Mouse (Mus musculus): ENCODE measurements around the gene BC107364. TPM values are rescaled to one million over a fixed set of nuclear protein-coding genes. Genes with fewer than 3 reads are reported as not detected.
A peak's percentile ranks its signal among the peaks of the same experiment; 100 is the strongest.
"Not testable (repeated sequence)": the region's sequence is repeated elsewhere in the genome, so short reads cannot be mapped to it uniquely, and the experiment has no call there.

The BC107364 gene
- total RNA-seq (2015; ENCODE audit: low replicate concordance) (not detected in 2 replicates), total RNA-seq (2017; ENCODE audit: low replicate concordance) (not detected in 2 replicates)

- peak; percentile 45; the same call in 1 of the 2 replicates for ATAC-seq (replicated peaks; ENCODE audit: low FRiP score, poor library complexity, severe bottlenecking)
These were observed at the start of gene BC107364 for GRCm38 (mm10) chr3:96452262-96452661. Gene BC107364, minus strand, starts transcription at chr3:96452306.

GRCm38 (mm10) chr3:96501391-96502115 is 49.4 kb upstream of the BC107364 start:
- 0 out of 2 replicates have a peak, but pooled peaks have one; percentile 31 for ATAC-seq (replicated peaks; ENCODE audit: low FRiP score, poor library complexity, severe bottlenecking)

DNA sequence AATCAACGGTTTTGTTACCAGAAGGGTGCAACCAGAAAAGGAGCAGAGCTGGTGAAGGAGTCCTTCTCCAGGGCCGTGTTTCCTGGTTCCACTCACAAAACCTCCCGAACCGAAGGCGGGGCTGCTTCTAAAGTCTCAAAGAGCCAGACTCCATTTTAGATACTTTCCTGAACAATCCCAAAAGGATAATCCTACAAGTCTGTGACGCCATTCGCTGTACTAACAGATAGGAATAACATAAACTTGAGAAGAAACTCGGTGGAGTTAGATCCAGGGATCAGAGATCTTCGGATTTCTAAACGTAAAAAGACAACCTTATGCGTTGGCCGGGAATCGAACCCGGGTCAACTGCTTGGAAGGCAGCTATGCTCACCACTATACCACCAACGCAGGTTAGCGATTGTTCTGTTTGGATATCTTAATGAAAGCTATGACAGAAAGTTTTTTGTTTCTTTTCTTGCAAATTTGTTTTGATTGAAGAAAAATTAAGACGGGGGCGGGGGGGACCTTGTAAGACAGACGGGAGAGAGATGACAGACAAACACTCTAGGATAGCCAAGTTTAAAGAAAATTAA is 48.7 kb upstream of the BC107364 start:
- ATAC-seq (replicated peaks; ENCODE audit: low FRiP score, poor library complexity, severe bottlenecking) = peak; percentile 11; the same call in 1 of the 2 replicates

- peak; percentile 40 for ATAC-seq (replicated peaks; ENCODE audit: low FRiP score, poor library complexity, severe bottlenecking)
These were observed 48.1 kb upstream of the BC107364 start for GRCm38 (mm10) chr3:96500289-96500621.

DNA sequence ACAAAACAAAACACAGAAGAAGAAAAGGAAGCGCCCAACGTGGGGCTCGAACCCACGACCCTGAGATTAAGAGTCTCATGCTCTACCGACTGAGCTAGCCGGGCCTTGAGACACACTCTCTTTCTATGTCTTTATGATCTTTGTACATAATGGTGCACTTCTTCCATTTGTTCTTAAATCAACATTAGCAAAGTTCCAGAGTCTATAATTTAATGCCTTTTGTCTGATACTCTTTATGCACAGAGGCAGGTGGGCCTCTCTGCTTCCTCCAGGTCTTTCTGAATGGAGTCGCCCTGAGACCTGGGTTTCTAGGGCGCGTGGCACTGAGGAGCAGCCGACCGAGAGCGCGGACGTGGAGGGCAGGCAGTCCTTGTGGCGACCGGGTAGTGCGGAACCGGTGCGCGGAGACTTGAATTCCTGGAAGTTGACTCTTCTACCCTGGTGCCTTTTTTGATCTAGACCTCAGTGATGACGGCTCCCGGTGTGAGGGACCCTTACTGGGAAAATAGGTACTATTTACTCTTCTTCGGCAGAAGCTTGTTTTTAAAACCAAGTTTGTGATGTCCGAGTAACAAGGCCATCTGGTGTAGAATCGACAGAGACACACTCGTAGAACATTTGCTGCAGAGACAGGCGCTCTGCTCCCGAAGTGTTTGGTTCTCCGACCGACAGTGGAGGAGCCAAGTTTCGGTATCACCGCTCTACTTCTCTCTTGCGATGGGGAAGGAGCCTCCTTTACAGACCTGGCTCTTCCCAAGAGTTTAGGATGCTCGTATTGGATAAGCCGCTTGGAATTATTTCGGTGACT is 47.6 kb upstream of the BC107364 start:
- ATAC-seq (replicated peaks; ENCODE audit: low FRiP score, poor library complexity, severe bottlenecking) = peak; percentile 62

- ATAC-seq (replicated peaks; ENCODE audit: low FRiP score, poor library complexity, severe bottlenecking) = no peak
These were observed 46.6 kb upstream of the BC107364 start for GRCm38 (mm10) chr3:96498476-96499245.

DNA sequence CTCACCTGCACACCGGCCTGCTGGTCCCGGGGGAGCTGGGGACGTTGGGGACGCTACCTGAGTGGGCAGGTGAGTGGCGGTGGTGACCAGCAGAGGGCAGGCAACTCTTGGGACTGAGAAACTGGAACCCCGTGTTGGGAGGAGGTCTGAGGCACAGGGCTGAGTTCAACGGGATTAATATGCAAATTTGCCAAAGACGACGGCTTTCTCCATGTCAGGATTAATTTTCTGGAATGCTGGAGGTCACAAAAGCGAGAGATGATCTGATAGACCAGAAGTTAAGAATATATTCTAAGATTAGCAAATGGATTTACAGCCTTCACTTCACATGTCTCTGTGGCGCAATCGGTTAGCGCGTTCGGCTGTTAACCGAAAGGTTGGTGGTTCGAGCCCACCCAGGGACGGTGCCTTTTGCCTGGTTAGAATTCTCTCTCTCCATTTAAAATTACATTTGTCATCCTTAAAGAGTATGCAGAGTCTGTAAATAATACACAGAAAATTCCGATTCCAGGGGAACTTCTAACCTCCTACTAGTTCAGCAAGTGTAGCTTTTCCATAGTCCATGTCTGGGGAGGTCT is 45.4 kb upstream of the BC107364 start:
- ATAC-seq (replicated peaks; ENCODE audit: low FRiP score, poor library complexity, severe bottlenecking) = peak; percentile 61

DNA sequence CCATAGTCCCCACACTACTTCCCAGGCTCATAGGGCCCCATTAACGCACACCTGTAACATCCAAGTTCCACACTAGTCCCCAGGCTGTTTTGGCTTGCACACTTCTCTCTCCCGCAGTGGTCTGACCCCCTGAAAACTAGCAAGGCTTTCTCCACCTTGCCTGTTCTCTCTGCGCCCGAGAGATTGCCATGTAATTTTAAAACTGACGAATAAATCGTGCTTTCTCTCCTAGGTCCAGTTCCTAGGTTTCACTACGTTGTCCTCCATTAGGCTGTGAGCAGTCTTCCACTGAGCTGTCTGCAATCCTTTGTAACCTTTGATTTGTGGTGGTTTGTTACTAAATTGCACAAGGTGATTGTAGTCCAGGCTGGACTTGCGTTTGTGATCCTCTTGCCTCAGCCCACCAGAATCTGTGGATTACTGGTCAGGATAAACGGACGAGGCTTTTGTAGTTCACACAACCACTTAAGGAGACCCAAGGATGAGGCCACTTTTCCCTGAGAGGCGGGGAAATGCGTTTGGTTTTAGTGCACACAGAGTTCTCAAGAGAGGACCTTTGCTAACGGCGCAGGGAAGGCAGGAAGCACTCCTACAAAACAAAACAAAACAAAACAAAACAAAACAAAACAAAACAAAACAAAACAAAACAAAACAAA is 44.6 kb upstream of the BC107364 start:
- not testable (repeated sequence) for ATAC-seq (replicated peaks; ENCODE audit: low FRiP score, poor library complexity, severe bottlenecking)

DNA sequence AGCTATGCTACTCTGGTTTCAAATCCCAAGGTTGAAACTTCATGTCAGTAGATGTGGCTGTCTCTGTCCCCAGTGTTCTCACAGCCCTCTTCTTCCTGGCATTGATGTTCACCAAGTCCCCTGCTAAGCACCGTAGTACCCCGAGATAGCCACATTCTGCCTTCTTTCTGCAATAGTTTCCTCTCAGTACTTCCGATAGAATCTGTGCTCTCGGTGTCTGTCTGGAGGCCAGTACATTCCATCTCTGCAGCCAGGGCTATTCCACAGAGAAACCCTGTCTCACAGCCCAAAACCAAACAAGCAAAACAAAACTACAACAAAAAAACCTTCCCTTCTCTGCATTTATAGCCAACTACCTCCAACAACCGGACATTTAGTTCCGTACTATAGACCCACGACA is 44.1 kb upstream of the BC107364 start:
- no peak for ATAC-seq (replicated peaks; ENCODE audit: low FRiP score, poor library complexity, severe bottlenecking)

DNA sequence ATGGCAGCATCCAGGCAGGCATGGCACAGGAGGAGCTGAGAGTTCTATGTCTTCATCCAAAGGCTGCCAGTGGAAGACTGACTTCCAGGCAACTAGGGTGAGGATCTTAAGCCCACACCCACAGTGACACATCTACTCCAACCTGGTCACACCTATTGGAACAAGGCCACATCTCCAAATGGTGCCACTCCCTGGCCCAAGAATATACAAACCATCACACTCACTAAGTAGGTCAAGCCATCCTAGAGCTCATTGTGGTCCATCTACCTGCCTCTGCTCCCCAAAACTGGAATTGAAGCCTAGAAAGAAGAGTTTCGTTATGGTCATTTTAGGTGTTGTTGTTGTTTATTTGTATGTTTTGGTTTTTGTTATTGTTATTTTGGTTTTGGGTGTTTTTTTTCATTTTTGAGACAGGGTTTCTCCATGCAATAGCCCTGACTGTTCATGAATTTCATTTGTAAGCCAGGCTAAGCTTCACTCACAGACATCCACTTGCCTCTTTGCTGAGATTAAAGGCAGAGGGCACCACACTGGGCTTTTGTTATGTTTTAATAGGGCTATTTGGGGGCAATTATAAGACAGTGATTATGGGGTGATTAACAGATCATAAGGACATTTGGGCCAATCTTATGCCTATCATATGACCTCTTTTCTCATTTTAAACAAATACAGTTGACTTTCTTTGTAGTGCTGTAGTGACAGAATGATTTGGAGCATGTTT is 43.5 kb upstream of the BC107364 start:
- no peak for ATAC-seq (replicated peaks; ENCODE audit: low FRiP score, poor library complexity, severe bottlenecking)

- ATAC-seq (replicated peaks; ENCODE audit: low FRiP score, poor library complexity, severe bottlenecking) = no peak
These were observed 42.8 kb upstream of the BC107364 start for GRCm38 (mm10) chr3:96494912-96495311.

GRCm38 (mm10) chr3:96494456-96494855 is 42.4 kb upstream of the BC107364 start:
- 0 out of 2 replicates have a peak, but pooled peaks have one; percentile 11 for ATAC-seq (replicated peaks; ENCODE audit: low FRiP score, poor library complexity, severe bottlenecking)

GRCm38 (mm10) chr3:96489636-96490035 is 37.5 kb upstream of the BC107364 start:
- not testable (repeated sequence) for ATAC-seq (replicated peaks; ENCODE audit: low FRiP score, poor library complexity, severe bottlenecking)

DNA sequence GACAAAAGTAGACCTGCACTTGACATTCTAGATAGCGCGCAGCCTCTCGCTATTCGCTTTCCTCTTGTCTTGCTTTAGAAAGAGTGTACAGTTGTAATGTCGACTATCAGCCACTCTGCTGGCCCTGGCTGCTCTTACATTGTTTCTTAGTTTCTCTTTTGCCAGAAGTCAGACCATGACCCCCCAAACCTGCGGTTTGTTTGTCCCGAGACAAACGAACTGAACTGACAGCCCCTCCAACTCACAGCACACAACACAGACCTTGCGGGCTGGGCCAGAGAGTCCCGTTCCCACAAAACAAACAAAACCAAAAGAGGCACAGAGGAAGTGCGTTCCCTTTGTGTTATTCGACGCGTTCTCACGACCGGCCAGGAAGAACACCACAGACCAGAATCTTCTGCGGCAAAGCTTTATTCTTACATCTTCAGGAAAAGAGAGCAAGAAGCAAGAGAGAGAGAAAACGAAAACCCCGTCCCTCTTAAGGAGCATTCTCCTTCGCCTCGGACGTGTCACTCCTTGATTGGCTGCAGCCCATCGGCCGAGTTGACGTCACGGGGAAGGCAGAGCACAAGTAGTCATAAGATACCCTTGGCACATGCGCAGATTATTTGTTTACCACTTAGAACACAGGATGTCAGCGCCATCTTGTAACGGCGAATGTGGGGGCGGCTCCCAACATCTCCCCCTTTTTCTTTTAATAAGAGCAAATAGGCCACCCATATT is 37.0 kb upstream of the BC107364 start:
- ATAC-seq (replicated peaks; ENCODE audit: low FRiP score, poor library complexity, severe bottlenecking) = peak; percentile 65

GRCm38 (mm10) chr3:96488290-96488906 is 36.3 kb upstream of the BC107364 start:
- peak; percentile 79 for ATAC-seq (replicated peaks; ENCODE audit: low FRiP score, poor library complexity, severe bottlenecking)

DNA sequence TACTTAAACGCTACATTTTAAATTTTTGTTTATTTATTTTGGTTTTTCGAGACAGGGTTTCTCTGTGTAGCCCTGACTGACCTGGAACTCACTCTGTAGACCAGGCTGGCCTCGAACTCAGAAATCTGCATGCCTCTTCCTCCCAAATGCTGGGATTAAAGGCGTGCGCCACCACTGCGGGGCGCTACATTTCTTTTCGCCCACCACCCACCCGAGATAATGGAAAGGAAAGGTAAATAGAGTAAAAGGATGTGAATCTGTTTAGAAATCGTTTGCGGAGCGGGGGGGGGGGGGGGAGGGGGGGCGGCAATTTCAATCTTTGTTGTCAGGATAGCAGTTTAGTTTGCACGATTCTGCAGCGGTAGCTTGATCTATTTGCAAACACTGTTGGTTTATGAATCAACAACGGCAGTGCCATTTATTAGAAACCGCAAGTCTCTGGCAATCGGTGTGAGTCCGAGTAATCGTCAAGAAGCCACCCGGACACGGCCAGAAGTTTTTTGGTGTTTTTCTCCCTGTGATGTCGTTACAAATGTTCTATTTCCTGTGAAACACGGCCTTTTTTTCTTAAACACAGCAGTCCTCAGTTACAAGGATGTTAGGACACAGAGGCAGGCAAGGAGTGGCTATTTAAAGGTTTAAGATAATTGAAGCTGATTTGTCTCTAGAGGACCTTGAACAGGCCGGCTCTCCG is 35.6 kb upstream of the BC107364 start:
- ATAC-seq (replicated peaks; ENCODE audit: low FRiP score, poor library complexity, severe bottlenecking) = no peak
